Mouse (Mus musculus) kidney, postnatal 36 days (tissue): ENCODE measurements around the gene Ptrh1.

Experiments used
- DNase-seq, 2 experiments: peaks; one replicate each; pipeline ENCODE4 v3.0.0; 2021 to 2022; ENCODE audit warnings: mixed read lengths in 2 of 2

The Ptrh1 gene

GRCm38 (mm10) chr2:32757056-32757845 is 18.3 kb upstream of the Ptrh1 start, which contains the start of gene Tor2a:
Gene Tor2a, plus strand, starts transcription at chr2:32757234.
- DNase-seq = peak; percentile 98

- peak; percentile 45 to 54 for DNase-seq
Measured at GRCm38 (mm10) chr2:32758503-32758902, 17.1 kb upstream of the Ptrh1 start.

DNA sequence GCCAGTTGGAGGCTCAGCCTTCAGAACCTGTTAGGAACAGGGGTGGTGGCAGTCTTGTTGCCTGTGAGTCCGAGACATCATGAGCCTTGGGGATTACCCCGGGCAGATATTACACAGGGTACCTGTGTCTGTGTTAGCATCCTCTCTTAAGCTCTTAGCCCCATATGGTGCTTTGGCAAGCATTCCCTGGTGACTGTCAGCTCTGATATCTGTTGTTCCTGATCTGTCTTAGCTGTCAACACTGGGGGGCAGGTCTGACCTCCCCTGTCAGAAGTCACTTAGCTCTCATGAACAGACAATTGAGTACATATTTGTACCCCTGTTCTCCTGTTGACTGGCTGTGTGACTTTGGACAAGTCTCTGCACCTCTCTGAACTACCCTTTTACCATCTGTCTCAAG is 16.6 kb upstream of the Ptrh1 start:
- no peak for DNase-seq

DNA sequence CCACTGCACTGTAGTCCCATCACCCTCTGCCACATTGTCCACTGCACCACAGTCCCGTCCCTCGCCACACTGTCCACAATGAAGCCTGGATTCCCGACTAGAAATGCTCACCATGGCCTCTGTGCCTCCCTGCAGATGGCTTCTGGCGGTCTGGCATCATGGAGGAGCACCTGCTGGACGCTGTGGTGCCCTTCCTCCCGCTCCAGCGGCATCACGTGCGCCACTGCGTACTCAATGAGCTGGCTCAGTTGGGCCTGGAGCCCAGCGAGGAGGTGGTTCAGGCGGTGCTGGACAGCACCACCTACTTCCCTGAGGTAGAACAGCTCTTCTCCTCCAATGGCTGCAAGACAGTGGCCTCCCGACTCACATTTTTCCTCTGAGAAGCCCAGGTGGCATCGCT is 14.2 kb upstream of the Ptrh1 start:
- no peak for DNase-seq

GRCm38 (mm10) chr2:32761859-32762258 is 13.7 kb upstream of the Ptrh1 start:
- DNase-seq = no peak

DNA sequence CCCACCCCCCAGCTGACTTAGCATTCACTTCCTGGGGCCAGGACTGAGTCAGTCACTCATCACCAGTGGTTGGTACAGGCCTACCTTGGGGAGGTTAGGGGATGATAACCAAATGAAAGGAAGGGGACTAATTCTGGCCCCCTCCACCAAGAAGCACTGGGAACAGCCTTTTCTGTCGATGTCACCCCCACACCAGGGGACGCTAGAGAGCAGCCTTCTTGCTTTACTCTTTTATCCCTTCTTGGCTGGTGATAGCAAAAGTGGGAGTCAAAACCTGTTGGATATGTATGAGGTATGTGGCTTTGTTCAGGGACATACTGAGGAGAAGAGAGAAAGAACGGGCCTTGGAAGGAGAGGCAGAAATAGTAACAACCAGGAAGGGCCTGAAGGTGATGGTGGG is 12.2 kb upstream of the Ptrh1 start:
- DNase-seq = no peak

GRCm38 (mm10) chr2:32767241-32767640 is 8.3 kb upstream of the Ptrh1 start:
- peak; percentile 40 to 48 for DNase-seq

DNA sequence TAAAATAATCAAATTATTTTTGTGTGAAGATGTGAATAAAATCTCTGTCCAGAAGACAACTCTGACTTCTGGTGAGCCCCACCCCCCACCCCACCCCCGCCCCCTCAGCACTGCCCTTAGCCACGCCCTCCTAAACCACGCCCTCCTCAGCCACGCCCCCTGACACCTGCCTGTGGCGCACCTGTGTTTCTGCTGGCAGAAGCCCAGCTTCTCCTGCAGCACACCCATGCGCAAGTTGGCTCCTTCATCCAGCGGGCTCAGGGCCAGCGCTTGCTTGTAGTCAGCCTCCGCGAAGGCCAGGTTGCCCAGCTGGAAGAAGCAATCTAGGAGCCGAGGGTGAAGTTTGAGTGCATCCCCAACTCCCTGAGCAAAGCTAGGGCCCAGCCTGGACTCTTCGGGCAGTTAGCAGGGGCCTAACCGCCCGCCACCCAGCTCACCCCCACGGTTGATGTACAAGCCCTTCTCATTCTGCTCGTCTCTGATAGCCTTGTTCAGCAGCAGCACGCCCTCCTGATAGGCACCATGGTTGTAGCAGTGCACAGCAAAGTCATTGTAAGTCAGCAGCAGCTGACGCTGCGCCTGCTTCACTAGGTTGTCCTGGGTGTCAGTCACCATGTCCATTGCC is 6.8 kb upstream of the Ptrh1 start:
- DNase-seq = peak; percentile 57 to 79

DNA sequence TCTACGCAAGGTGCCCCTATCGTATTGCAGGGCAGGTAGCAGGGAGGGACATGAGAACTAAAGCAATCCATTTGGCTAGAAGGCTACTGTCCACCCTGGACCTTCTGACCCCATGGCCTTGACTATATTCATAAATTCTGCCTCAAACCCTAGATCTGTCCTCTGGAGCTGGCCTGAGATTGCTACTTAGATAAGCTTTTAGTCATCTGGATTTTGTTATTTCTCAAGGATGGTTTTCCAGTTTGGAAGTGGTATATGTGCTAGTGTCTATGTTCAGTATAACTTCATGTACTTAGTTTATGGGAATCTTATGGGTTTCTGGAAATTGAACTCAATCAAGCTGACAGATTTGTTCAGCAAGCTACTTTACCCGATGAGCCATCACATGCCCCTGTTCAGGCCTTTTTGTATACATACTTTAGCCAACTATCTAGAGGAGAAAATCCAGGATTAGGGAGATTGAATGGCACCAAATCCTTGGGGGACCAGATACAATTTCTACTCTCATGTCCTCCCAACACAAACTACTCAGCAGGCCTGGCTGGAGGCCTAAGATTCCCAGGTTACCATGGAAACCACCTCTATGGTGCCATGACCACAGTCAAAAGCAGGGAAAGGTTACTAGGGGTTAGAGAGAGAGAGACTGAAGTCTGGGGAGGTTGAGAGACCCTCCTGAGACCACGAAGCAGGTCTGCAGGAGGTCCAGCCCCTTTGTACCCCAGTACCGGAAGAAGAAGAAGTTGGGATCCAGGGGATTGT is 6.1 kb upstream of the Ptrh1 start:
- DNase-seq = no peak

- peak; percentile 42 to 74 for DNase-seq
Measured at GRCm38 (mm10) chr2:32771886-32772285, 3.7 kb upstream of the Ptrh1 start.

DNA sequence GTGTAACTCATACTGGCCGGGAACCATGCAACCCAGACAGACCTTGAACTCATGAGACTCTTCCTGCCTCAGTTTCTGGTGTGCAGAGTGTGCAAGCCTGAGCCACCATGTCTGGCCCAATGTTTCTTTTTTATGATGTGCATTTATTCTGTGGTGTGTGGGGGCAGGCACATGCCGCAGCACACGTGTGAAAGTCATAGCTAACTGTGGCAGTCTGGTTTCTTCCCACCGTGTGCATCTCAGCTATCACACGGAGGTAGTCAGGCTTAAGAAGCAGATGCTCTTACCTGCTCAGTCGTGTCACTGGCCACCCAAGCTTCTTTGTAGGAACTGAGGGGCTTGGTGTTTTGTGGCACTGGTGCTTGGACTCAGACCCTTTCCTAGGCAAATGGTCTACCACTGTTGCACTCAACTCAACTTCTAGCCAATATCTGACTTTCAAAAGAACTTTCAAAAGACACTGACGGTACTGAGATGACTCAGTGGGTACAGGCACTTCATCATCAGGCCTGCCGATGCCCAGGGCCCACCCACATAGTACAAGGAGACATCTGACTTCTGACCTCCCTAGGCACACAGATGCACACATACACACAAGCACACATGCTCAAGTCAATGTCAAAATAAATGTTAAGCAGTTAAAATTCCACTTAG is 2.8 kb upstream of the Ptrh1 start:
- DNase-seq = no peak

- DNase-seq = peak in 1 of 2 experiments; percentile 33
Measured at GRCm38 (mm10) chr2:32776192-32776591, 606 bp downstream of the Ptrh1 start.

- no peak for DNase-seq
Measured at GRCm38 (mm10) chr2:32778081-32778480, 2.5 kb downstream of the Ptrh1 start.

GRCm38 (mm10) chr2:32779131-32779530 is 3.5 kb downstream of the Ptrh1 start:
- DNase-seq = peak; percentile 46 to 84

DNA sequence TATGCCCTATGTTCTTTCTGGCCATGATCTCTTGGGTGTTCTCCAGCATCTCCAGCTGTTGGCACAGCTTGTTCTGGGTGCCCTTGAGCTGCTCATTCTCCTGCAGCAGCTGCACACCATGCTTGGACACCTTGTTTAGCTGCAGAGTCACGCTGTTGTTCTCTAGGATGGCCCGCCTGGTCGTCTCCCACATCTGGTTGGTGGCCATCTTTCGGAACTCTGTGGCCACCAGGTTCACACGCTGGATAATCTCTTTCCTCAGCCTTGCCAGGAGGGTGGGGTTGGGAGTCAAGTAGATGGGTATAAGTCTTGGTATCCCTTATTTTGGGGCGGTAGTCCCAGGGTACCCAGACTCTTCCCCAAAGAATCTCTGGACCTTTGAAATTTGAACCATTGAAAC is 4.1 kb downstream of the Ptrh1 start:
- DNase-seq = no peak

DNA sequence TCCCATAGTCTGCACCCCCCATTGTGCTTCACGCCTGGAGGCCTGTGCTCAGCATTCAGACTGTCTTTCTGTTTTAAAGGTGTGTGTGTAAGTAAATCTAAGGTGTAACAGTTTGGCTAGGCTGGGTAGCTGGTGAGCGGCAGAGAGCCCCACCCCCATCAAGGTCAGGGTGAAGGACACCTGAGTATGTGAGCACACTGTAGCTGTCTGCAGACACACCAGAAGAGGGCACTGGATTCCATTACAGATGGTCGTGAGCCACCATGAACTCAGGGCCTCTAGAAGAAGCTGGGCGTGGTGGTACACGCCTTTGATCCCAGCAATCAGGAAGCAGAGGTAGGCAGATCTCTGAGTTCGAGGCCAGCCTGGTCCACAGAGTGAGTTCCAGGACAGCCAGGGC is 6.1 kb downstream of the Ptrh1 start:
- DNase-seq = no peak

DNA sequence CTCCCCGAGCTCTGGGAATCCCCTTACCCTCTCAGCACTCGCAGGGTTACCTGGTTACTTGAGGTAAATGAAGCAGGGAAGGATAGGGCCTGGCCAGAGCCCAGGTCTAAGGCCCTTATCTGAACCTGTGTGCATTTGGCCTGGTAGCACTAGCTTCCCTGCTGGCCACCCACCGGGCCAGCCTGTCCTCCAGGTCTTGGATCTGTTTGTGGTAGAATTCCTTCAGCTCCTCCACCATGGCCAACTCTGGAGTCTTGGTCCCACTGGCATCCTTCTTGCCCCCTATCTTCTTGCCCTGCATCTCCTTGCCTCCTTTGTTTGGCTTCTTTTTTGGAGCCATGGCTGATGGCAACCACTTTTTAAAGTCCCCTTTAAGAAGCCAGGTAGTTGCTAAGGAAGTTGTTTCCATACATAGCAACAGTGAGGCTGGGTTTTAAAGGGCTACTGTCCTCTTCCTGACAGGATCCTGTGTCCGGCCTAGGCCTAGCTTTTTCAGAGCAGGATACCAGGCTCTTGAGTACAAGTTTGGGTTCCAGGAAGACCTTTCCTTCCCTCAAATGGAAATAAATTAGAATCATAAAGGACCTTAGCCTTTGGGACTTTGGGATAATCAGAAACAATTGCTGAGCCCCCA is 8.6 kb downstream of the Ptrh1 start, which contains the start of gene Cfap157:
Gene Cfap157 (minus strand): TSS at position 381 of the 634 bp plus-strand sequence.
- DNase-seq = peak; percentile 37 to 41

- DNase-seq = peak in 1 of 2 experiments; percentile 46
Measured at GRCm38 (mm10) chr2:32787176-32787575, 11.6 kb downstream of the Ptrh1 start.

- DNase-seq = no peak
Measured at GRCm38 (mm10) chr2:32788581-32788980, 13.0 kb downstream of the Ptrh1 start.

- DNase-seq = no peak
Measured at GRCm38 (mm10) chr2:32791297-32791696, 15.7 kb downstream of the Ptrh1 start.

DNA sequence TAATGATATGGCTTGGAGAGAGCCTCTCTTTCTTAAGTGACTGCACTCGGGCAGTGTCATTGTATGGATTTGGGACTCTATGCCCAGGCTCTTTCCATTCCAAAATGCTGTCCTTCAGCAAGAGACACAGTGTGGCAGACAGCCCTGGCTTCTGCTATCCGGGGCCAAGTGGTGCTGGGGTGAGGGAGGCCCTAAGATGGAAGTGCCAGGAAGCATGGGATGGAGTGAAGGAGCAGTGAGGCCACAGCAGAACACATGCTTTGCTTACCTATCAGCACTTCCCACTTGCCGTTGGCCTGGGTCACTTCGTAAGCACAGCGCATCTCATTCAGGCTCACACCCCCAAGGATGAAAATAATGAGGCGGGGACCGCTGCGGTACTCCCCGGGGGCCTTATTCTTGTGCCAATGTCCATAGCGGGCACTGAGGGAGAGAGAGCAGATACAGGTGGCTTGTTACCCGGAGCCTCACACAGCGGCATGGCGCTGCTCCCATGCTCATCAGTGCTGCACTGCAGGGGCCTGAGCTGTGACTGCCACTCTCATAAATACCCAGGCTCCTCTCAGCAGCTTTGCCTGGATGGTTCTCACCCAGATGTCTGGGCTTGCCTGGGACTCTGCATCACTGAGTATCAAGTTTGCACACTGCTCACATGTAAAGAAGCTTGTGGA is 20.3 kb downstream of the Ptrh1 start:
- no peak for DNase-seq
